Mouse (Mus musculus) midbrain, embryonic 14.5 days (tissue): ENCODE measurements around the gene Ifnar1. TPM values are rescaled to one million over a fixed set of nuclear protein-coding genes. Genes with fewer than 3 reads are reported as not detected.
A peak's percentile ranks its signal among the peaks of the same experiment; 100 is the strongest.

Source experiments
- ATAC-seq: fragments of 200-750 bp; cut with Nextera tagmentation; 2 replicates; pipeline ENCODE4 v1.8.0; 2017; ENCODE audit warnings: moderate number of reproducible peaks, moderate library complexity; ENCODE audit not compliant: low FRiP score, low TSS enrichment
- DNase-seq: peaks from one replicate; pipeline ENCODE4 v3.0.0-alpha.2; 2015
- H3K27ac ChIP-seq: fragments of 300-500 bp; sonication (generic); replicated peaks from 2 replicates; pipeline ENCODE4 v1.5.1; 2014; ENCODE audit warnings: mild to moderate bottlenecking, low read depth, low read length, moderate library complexity
- H3K27me3 ChIP-seq: fragments of 300-500 bp; sonication (generic); 2 replicates; pipeline ENCODE4 v1.6.1; 2014; ENCODE audit warnings: low read length, control low read depth, mixed read lengths; ENCODE audit not compliant: control insufficient read depth, insufficient read depth
- H3K36me3 ChIP-seq: fragments of 300-500 bp; sonication (generic); 2 replicates; pipeline ENCODE4 v1.6.1; 2014; ENCODE audit warnings: low read length, control low read depth; ENCODE audit not compliant: control insufficient read depth, insufficient read depth
- H3K4me1 ChIP-seq: fragments of 300-500 bp; sonication (generic); 2 replicates; pipeline ENCODE4 v1.6.1; 2014; ENCODE audit warnings: mild to moderate bottlenecking, antibody characterized with exemption, low read length, control low read depth; ENCODE audit not compliant: control insufficient read depth, insufficient read depth
- H3K4me2 ChIP-seq: fragments of 300-500 bp; sonication (generic); 2 replicates; pipeline ENCODE4 v1.6.1; 2014; ENCODE audit warnings: mild to moderate bottlenecking, low read length, moderate library complexity
- H3K4me3 ChIP-seq: fragments of 300-500 bp; sonication (generic); replicated peaks from 2 replicates; pipeline ENCODE4 v1.5.1; 2014; ENCODE audit warnings: low read depth, low read length
- H3K9ac ChIP-seq: fragments of 300-500 bp; sonication (generic); replicated peaks from 2 replicates; pipeline ENCODE4 v1.6.1; 2014; ENCODE audit warnings: mild to moderate bottlenecking, low read length, moderate library complexity
- H3K9me3 ChIP-seq: fragments of 300-500 bp; sonication (generic); 2 replicates; pipeline ENCODE4 v1.6.1; 2016; ENCODE audit warnings: low read length, control low read depth, mixed read lengths; ENCODE audit not compliant: control insufficient read depth
- WGBS: fragments of 180-500 bp; shearing (Covaris S2); extraction: QIAGEN DNeasy Blood & Tissue Kit; methylation state at CpG from one replicate; pipeline ENCODE4 v1.1.7; 2014; 5-methylcytosine and 5-hydroxymethylcytosine counted together
- polyA plus RNA-seq: library from polyadenylated mRNA; unstranded; fragments of >200 nt; fragmentation: Nextera tagmentation; extraction: Ambion mirVana; gene quantifications from 2 replicates; pipeline ENCODE4 v1.2.1, GENCODE M21; 2014

Gene Ifnar1
- polyA plus RNA-seq, 1 experiment from 2014 or later = 56.1 TPM

GRCm38 (mm10) chr16:91546391-91546835 lies 61.4 kb downstream of the Ifnar1 start:
- peak overlapping the region; percentile 82 for H3K9ac ChIP-seq
- no peaks in the 10 kb centered on the region for H3K36me3 ChIP-seq
- H3K27me3 ChIP-seq = no peaks in the 10 kb centered on the region
- H3K9me3 ChIP-seq = no peaks in the 10 kb centered on the region
- peak; percentile 43 for DNase-seq
- 14% methylated on average over 14 of the region's 14 CpGs for WGBS
- H3K4me2 ChIP-seq = peak overlapping the region; percentile 69
- H3K27ac ChIP-seq = no peak overlapping the region
- H3K4me3 ChIP-seq = peak overlapping the region; percentile 74
- peak; percentile 67 for ATAC-seq
- peaks cover 16% of the 10 kb centered on the region for H3K4me1 ChIP-seq

GRCm38 (mm10) chr16:91546836-91547741 lies 62.1 kb downstream of the Ifnar1 start, which contains the start of gene Ifngr2:
Gene Ifngr2 (plus strand): TSS chr16:91547072.
- H3K4me2 ChIP-seq = peak within 1 kb of the TSS; percentile 69
- H3K4me3 ChIP-seq = peak within 1 kb of the TSS; percentile 74
- H3K27me3 ChIP-seq = no peaks in the 10 kb centered on the region
- H3K36me3 ChIP-seq = no peaks in the 10 kb centered on the region
- H3K9ac ChIP-seq = peak within 1 kb of the TSS; percentile 82
- ATAC-seq (peak; percentile 87), DNase-seq (peak; percentile 78)
- H3K4me1 ChIP-seq = peaks cover 16% of the 10 kb centered on the region
- no peaks in the 10 kb centered on the region for H3K9me3 ChIP-seq
- under 1% methylated on average over 58 of the region's 74 CpGs for WGBS
- peak within 1 kb of the TSS; percentile 49 for H3K27ac ChIP-seq

GRCm38 (mm10) chr16:91547974-91548373 lies 62.9 kb downstream of the Ifnar1 start:
- no peak overlapping the region for H3K27ac ChIP-seq
- DNase-seq (no peak), ATAC-seq (no peak)
- H3K9me3 ChIP-seq = no peaks in the 10 kb centered on the region
- peak overlapping the region; percentile 74 for H3K4me3 ChIP-seq
- peaks cover 16% of the 10 kb centered on the region for H3K4me1 ChIP-seq
- WGBS = 73% methylated on average over 5 of the region's 5 CpGs
- no peak overlapping the region; the same call in 1 of the 2 replicates for H3K9ac ChIP-seq
- H3K27me3 ChIP-seq = no peaks in the 10 kb centered on the region
- peak overlapping the region; percentile 69 for H3K4me2 ChIP-seq
- no peaks in the 10 kb centered on the region for H3K36me3 ChIP-seq

DNA sequence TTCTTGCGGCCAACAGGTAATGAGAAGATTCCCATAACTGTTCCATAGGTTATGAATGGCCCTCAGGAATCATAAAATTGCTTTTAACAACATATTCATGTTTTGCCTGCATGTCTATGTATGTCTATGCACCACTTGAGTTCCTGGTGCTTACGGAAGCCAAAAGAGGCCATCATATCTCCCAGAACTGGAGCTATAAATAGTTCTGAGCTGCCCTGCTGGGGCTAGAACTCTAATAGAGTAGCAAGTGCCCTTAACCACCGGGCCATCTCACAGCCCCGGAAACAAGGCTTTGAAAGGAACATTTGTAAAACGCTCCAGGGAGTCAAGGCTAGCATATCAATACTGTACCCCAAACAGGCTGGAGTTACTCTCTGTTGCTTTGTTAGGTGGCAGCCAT lies 63.5 kb downstream of the Ifnar1 start:
- peak overlapping the region; percentile 13; the same call in 1 of the 2 replicates for H3K4me3 ChIP-seq
- ATAC-seq (no peak), DNase-seq (no peak)
- H3K4me2 ChIP-seq = peak overlapping the region; percentile 69
- WGBS = 48% methylated on average over 5 of the region's 5 CpGs
- H3K4me1 ChIP-seq = peaks cover 19% of the 10 kb centered on the region
- H3K27me3 ChIP-seq = no peaks in the 10 kb centered on the region
- H3K9me3 ChIP-seq = no peaks in the 10 kb centered on the region
- H3K36me3 ChIP-seq = no peaks in the 10 kb centered on the region
- H3K27ac ChIP-seq = no peak overlapping the region
- no peak overlapping the region for H3K9ac ChIP-seq

- Histone ChIP-seq H3K4me2 (peak overlapping the region; percentile 69), H3K9me3 (no peaks in the 10 kb centered on the region), H3K4me3 (peak overlapping the region; percentile 13; the same call in 1 of the 2 replicates), H3K9ac (no peak overlapping the region; the same call in 1 of the 2 replicates), H3K27ac (no peak overlapping the region), H3K4me1 (peaks cover 20% of the 10 kb centered on the region), H3K36me3 (no peaks in the 10 kb centered on the region), H3K27me3 (no peaks in the 10 kb centered on the region)
- 65% methylated on average over 2 of the region's 2 CpGs for WGBS
- ATAC-seq (no peak), DNase-seq (no peak)
Observed at GRCm38 (mm10) chr16:91548996-91549395, 64.0 kb downstream of the Ifnar1 start.

DNA sequence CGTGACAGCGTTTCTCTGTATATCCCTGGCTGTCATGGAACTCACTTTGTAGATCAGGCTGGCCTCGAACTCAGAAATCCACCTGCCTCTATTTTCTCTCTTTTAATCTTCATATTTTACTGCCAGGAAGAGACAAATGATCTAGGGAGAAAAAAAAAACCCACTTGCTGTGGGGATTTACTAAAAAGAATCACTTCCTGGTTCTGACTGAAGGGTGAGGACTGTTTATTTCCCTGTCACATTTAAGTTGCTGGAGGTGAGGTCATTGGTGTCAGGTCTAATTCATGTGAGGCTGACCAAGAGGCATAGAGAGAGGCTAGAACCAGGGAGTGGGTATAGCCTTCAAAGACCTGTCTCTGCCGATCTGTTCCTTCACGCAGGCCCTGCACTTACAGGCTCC lies 64.6 kb downstream of the Ifnar1 start:
- DNase-seq (no peak), ATAC-seq (no peak)
- no peak overlapping the region for H3K4me3 ChIP-seq
- peaks cover 20% of the 10 kb centered on the region for H3K4me1 ChIP-seq
- H3K9me3 ChIP-seq = no peaks in the 10 kb centered on the region
- H3K27me3 ChIP-seq = no peaks in the 10 kb centered on the region
- no peak overlapping the region for H3K27ac ChIP-seq
- 0 out of 2 replicates have a peak overlapping the region, but pooled peaks have one; percentile 4 for H3K4me2 ChIP-seq
- whole genome bisulfite sequencing = 52% methylated on average over 5 of the region's 5 CpGs
- H3K9ac ChIP-seq = no peak overlapping the region; the same call in 1 of the 2 replicates
- no peaks in the 10 kb centered on the region for H3K36me3 ChIP-seq

DNA sequence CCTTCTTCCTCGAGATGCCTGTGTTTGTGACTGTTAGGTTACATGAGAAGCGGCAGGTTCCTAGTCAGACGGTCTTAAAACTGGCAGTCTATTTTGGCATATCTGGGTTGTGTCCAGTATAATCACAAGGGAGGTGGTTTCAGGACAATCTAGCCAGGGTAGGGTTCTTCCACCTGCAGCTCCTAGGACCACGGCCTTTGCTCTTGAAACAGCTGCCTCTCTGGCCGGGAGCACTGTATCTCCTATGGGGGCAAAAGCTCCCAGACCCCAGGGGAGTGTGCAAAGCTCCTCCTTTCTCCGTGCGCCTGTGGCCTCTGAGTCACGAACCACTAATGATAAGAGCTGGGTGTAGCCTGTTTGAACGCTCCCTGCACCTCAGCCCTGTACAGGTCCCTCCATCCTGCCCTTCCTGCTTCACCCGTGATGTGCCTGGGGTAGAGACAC lies 66.1 kb downstream of the Ifnar1 start:
- no peak overlapping the region for H3K4me2 ChIP-seq
- ATAC-seq (no peak), DNase-seq (no peak)
- 0 out of 2 replicates have a peak, but pooled peaks cover 6% of the 10 kb centered on the region for H3K36me3 ChIP-seq
- WGBS = 77% methylated on average over 10 of the region's 10 CpGs
- no peak overlapping the region for H3K4me3 ChIP-seq
- no peaks in the 10 kb centered on the region for H3K27me3 ChIP-seq
- no peak overlapping the region for H3K27ac ChIP-seq
- H3K4me1 ChIP-seq = peaks cover 20% of the 10 kb centered on the region
- no peaks in the 10 kb centered on the region for H3K9me3 ChIP-seq
- H3K9ac ChIP-seq = no peak overlapping the region

DNA sequence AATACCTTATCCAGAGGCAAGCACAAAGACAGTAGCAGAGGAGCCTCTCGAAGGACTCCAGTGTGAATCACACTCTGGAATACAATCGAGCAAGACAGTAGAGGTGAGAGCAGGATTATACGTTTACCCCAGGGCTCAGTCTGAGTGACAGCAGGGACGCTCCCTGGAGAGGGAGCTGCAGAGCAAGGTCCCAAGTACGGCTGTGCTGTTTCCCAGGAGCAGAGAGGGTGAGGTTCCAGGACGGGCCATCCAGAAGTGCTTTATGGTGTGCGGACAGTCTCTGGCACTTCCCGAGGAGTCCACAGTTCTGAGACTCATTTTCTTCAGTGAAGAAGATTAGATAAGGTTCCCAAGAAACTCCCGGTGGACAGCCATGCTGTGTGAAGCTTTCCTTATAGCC lies 67.0 kb downstream of the Ifnar1 start:
- WGBS = 53% methylated on average over 9 of the region's 9 CpGs
- Histone ChIP-seq H3K9ac (no peak overlapping the region), H3K4me2 (no peak overlapping the region), H3K4me1 (peaks cover 20% of the 10 kb centered on the region), H3K27ac (no peak overlapping the region), H3K9me3 (no peaks in the 10 kb centered on the region), H3K27me3 (no peaks in the 10 kb centered on the region), H3K36me3 (0 out of 2 replicates have a peak, but pooled peaks cover 6% of the 10 kb centered on the region), H3K4me3 (no peak overlapping the region)
- ATAC-seq = no peak
- no peak for DNase-seq
